Mouse (Mus musculus) liver, embryonic 12.5 days (tissue): ENCODE measurements around the gene Gm10959. TPM values are rescaled to one million over a fixed set of nuclear protein-coding genes. Genes with fewer than 3 reads are reported as not detected.
"Not testable (repeated sequence)": the region's sequence is repeated elsewhere in the genome, so short reads cannot be mapped to it uniquely, and the experiment has no call there.

Experiments
- ATAC-seq: fragments of 200-750 bp; cut with Nextera tagmentation; 2 replicates; pipeline ENCODE4 v1.8.0; 2017; ENCODE audit warnings: moderate number of reproducible peaks, mild to moderate bottlenecking, moderate library complexity
- H3K27ac ChIP-seq: fragments of 300-500 bp; sonication (generic); 2 replicates; pipeline ENCODE4 v1.5.1; 2016; ENCODE audit warnings: mild to moderate bottlenecking
- H3K27me3 ChIP-seq: fragments of 300-500 bp; sonication (generic); replicated peaks from 2 replicates; pipeline ENCODE4 v1.6.1; 2016; ENCODE audit warnings: mild to moderate bottlenecking, moderate library complexity
- H3K36me3 ChIP-seq: fragments of 300-500 bp; sonication (generic); 2 replicates; pipeline ENCODE4 v1.6.1; 2016; ENCODE audit warnings: mild to moderate bottlenecking, moderate library complexity
- H3K4me1 ChIP-seq: fragments of 300-500 bp; sonication (generic); 2 replicates; pipeline ENCODE4 v1.6.1; 2016
- H3K4me2 ChIP-seq: fragments of 300-500 bp; sonication (generic); 2 replicates; pipeline ENCODE4 v1.6.1; 2016; ENCODE audit warnings: mild to moderate bottlenecking, moderate library complexity
- H3K4me3 ChIP-seq: fragments of 300-500 bp; sonication (generic); 2 replicates; pipeline ENCODE4 v1.5.1; 2016; ENCODE audit warnings: mild to moderate bottlenecking, moderate library complexity
- H3K9ac ChIP-seq: fragments of 300-500 bp; sonication (generic); 2 replicates; pipeline ENCODE4 v1.6.1; 2016; ENCODE audit warnings: mild to moderate bottlenecking, moderate library complexity
- H3K9me3 ChIP-seq: fragments of 300-500 bp; sonication (generic); replicated peaks from 2 replicates; pipeline ENCODE4 v1.6.1; 2016; ENCODE audit warnings: mild to moderate bottlenecking, moderate library complexity
- WGBS: fragments of 180-500 bp; shearing (Covaris S2); methylation state at CpG from one replicate; pipeline ENCODE4 v1.1.7; 2016; ENCODE audit not compliant: insufficient replicate concordance; 5-methylcytosine and 5-hydroxymethylcytosine counted together
- polyA plus RNA-seq: library from polyadenylated mRNA; unstranded; fragments of >200 nt; fragmentation: Nextera tagmentation; extraction: Ambion mirVana; gene quantifications from 2 replicates; pipeline ENCODE4 v1.2.1, GENCODE M21; 2016

Gene Gm10959
- not detected in 2 replicates for polyA plus RNA-seq

- H3K27me3 ChIP-seq: no peaks in the 10 kb centered on the region
- H3K9me3 ChIP-seq: no peaks in the 10 kb centered on the region
- ATAC-seq: no peak
- 0 out of 2 replicates have a peak within 1 kb of the TSS, but pooled peaks have one; percentile 31 for H3K9ac ChIP-seq
- peaks cover 46% of the 10 kb centered on the region for H3K4me1 ChIP-seq
- no peak within 1 kb of the TSS for H3K4me3 ChIP-seq
- no peak within 1 kb of the TSS for H3K4me2 ChIP-seq
- 81% methylated on average over 8 of the region's 8 CpGs for WGBS
- H3K27ac ChIP-seq: no peak within 1 kb of the TSS
- H3K36me3 ChIP-seq: no peaks in the 10 kb centered on the region
These were observed at the start of gene Gm10959 for GRCm38 (mm10) chr3:122919260-122919659. Gm10959 (minus strand) TSS chr3:122919360.

- no peak overlapping the region for H3K4me3 ChIP-seq
- no peaks in the 10 kb centered on the region for H3K27me3 ChIP-seq
- H3K9ac ChIP-seq: no peak overlapping the region
- ATAC-seq: no peak
- no peak overlapping the region for H3K4me2 ChIP-seq
- WGBS: 83% methylated on average over 9 of the region's 9 CpGs
- H3K4me1 ChIP-seq: no peaks in the 10 kb centered on the region
- no peak overlapping the region for H3K27ac ChIP-seq
- peaks cover 14% of the 10 kb centered on the region for H3K36me3 ChIP-seq
- H3K9me3 ChIP-seq: no peaks in the 10 kb centered on the region
These were observed 49.2 kb upstream of the Gm10959 start for GRCm38 (mm10) chr3:122968391-122968790.

- no peak for ATAC-seq
- Histone ChIP-seq H3K27me3 (no peaks in the 10 kb centered on the region), H3K9me3 (no peaks in the 10 kb centered on the region), H3K4me3 (no peak overlapping the region), H3K4me1 (no peaks in the 10 kb centered on the region), H3K9ac (no peak overlapping the region), H3K4me2 (no peak overlapping the region), H3K36me3 (peaks cover 21% of the 10 kb centered on the region), H3K27ac (no peak overlapping the region)
- 60% methylated on average over 5 of the region's 5 CpGs for WGBS
These were observed 45.1 kb upstream of the Gm10959 start for GRCm38 (mm10) chr3:122964301-122964700.

- H3K4me1 ChIP-seq: no peaks in the 10 kb centered on the region
- peaks cover 24% of the 10 kb centered on the region for H3K36me3 ChIP-seq
- H3K4me3 ChIP-seq: no peak overlapping the region
- H3K27me3 ChIP-seq: no peaks in the 10 kb centered on the region
- H3K9ac ChIP-seq: no peak overlapping the region
- H3K4me2 ChIP-seq: no peak overlapping the region
- ATAC-seq: no peak
- H3K27ac ChIP-seq: no peak overlapping the region
- WGBS: 87% methylated on average over 2 of the region's 2 CpGs
- H3K9me3 ChIP-seq: no peaks in the 10 kb centered on the region
These were observed 31.0 kb upstream of the Gm10959 start for GRCm38 (mm10) chr3:122950129-122950528.

GRCm38 (mm10) chr3:122943387-122943890 is 24.3 kb upstream of the Gm10959 start:
- 75% methylated on average over 6 of the region's 6 CpGs for WGBS
- no peak overlapping the region for H3K4me2 ChIP-seq
- no peaks in the 10 kb centered on the region for H3K9me3 ChIP-seq
- H3K36me3 ChIP-seq: peaks cover 5% of the 10 kb centered on the region; the same call in 1 of the 2 replicates
- no peak for ATAC-seq
- H3K4me3 ChIP-seq: no peak overlapping the region
- H3K27ac ChIP-seq: no peak overlapping the region
- no peaks in the 10 kb centered on the region for H3K4me1 ChIP-seq
- no peaks in the 10 kb centered on the region for H3K27me3 ChIP-seq
- H3K9ac ChIP-seq: no peak overlapping the region

GRCm38 (mm10) chr3:122939215-122939614 is 20.1 kb upstream of the Gm10959 start:
- Histone ChIP-seq H3K27ac (no peak overlapping the region), H3K4me2 (no peak overlapping the region), H3K4me1 (no peaks in the 10 kb centered on the region), H3K9me3 (no peaks in the 10 kb centered on the region), H3K4me3 (no peak overlapping the region), H3K27me3 (no peaks in the 10 kb centered on the region), H3K36me3 (peaks cover 5% of the 10 kb centered on the region), H3K9ac (no peak overlapping the region)
- WGBS: 62% methylated on average over 2 of the region's 2 CpGs
- no peak for ATAC-seq

- WGBS: 84% methylated on average over 13 of the region's 13 CpGs
These were observed 18.0 kb upstream of the Gm10959 start for GRCm38 (mm10) chr3:122937176-122937575.

GRCm38 (mm10) chr3:122932466-122932865 is 13.3 kb upstream of the Gm10959 start:
- Histone ChIP-seq H3K27me3 (no peaks in the 10 kb centered on the region), H3K4me1 (no peaks in the 10 kb centered on the region), H3K9me3 (no peaks in the 10 kb centered on the region), H3K4me2 (no peak overlapping the region), H3K9ac (no peak overlapping the region), H3K4me3 (no peak overlapping the region), H3K27ac (no peak overlapping the region), H3K36me3 (peaks cover 12% of the 10 kb centered on the region)
- WGBS: 68% methylated on average over 1 of the region's 1 CpGs
- no peak for ATAC-seq

More at GRCm38 (mm10) chr3:122937176-122937575, 18.0 kb upstream of the Gm10959 start:
- H3K4me3 ChIP-seq, H3K9me3 ChIP-seq, H3K9ac ChIP-seq, H3K27ac ChIP-seq, H3K4me2 ChIP-seq, ATAC-seq, H3K27me3 ChIP-seq, H3K4me1 ChIP-seq: not testable (repeated sequence)
- peaks cover 12% of the 10 kb centered on the region for H3K36me3 ChIP-seq

GRCm38 (mm10) chr3:122929723-122930122 is 10.6 kb upstream of the Gm10959 start:
- Histone ChIP-seq H3K4me3 (no peak overlapping the region), H3K27ac (no peak overlapping the region), H3K4me1 (peaks cover 13% of the 10 kb centered on the region), H3K27me3 (no peaks in the 10 kb centered on the region), H3K36me3 (peaks cover 24% of the 10 kb centered on the region), H3K4me2 (no peak overlapping the region), H3K9ac (no peak overlapping the region), H3K9me3 (no peaks in the 10 kb centered on the region)
- WGBS: 85% methylated on average over 6 of the region's 6 CpGs
- ATAC-seq: no peak

- H3K4me2 ChIP-seq: peak within 1 kb of the TSS; percentile 80
- no peaks in the 10 kb centered on the region for H3K27me3 ChIP-seq
- H3K36me3 ChIP-seq: peaks cover 17% of the 10 kb centered on the region
- peak within 1 kb of the TSS; percentile 74 for H3K4me3 ChIP-seq
- H3K9me3 ChIP-seq: no peaks in the 10 kb centered on the region
- H3K9ac ChIP-seq: peak within 1 kb of the TSS; percentile 79
- peak within 1 kb of the TSS; percentile 94 for H3K27ac ChIP-seq
- WGBS: under 1% methylated on average over 68 of the region's 68 CpGs
- peaks cover 52% of the 10 kb centered on the region for H3K4me1 ChIP-seq
- ATAC-seq: peak; percentile 95
These were observed 5.1 kb upstream of the Gm10959 start, which contains the start of gene 1810037I17Rik for GRCm38 (mm10) chr3:122924009-122924914. 1810037I17Rik (plus strand) TSS chr3:122924203.

- no peaks in the 10 kb centered on the region for H3K27me3 ChIP-seq
- H3K9ac ChIP-seq: peak overlapping the region; percentile 79
- peak overlapping the region; percentile 94 for H3K27ac ChIP-seq
- 0 out of 2 replicates have a peak, but pooled peaks have one; percentile 4 for ATAC-seq
- peak overlapping the region; percentile 74 for H3K4me3 ChIP-seq
- 33% methylated on average over 7 of the region's 7 CpGs for WGBS
- H3K4me1 ChIP-seq: peaks cover 54% of the 10 kb centered on the region
- H3K36me3 ChIP-seq: peaks cover 17% of the 10 kb centered on the region
- peak overlapping the region; percentile 80 for H3K4me2 ChIP-seq
- H3K9me3 ChIP-seq: no peaks in the 10 kb centered on the region
These were observed 4.0 kb upstream of the Gm10959 start for GRCm38 (mm10) chr3:122923147-122923546.
